Mouse (Mus musculus): Measurements from ENCODE around the gene Srsf4. TPM values are rescaled to one million over a fixed set of nuclear protein-coding genes. Genes with fewer than 3 reads are reported as not detected.

Srsf4 gene
- polyA plus RNA-seq, 1 experiment from 2014 or later, result 96.1 TPM

GRCm38 (mm10) chr4:131910237-131910994 lies 37.0 kb downstream of the Srsf4 start:
- peaks cover 34% of the 10 kb centered on the region for H3K4me1 ChIP-seq
- H3K27me3 ChIP-seq (ENCODE audit: insufficient read depth, poor library complexity, severe bottlenecking), result peaks cover 32% of the 10 kb centered on the region
- peaks cover 10% of the 10 kb centered on the region for H3K36me3 ChIP-seq
- peak overlapping the region; percentile 13; the same call in 1 of the 2 replicates for H3K27ac ChIP-seq
- DNase-seq (ENCODE audit: low spot score), result no peak
- 11% methylated on average over 18 of the region's 21 CpGs for WGBS
- peak overlapping the region; percentile 45 for H3K4me3 ChIP-seq
- H3K9me3 ChIP-seq, result no peaks in the 10 kb centered on the region

- 24% methylated on average over 5 of the region's 5 CpGs for WGBS
- DNase-seq (ENCODE audit: low spot score), result no peak
- H3K36me3 ChIP-seq, result no peaks in the 10 kb centered on the region
- H3K27me3 ChIP-seq (ENCODE audit: insufficient read depth, poor library complexity, severe bottlenecking), result peaks cover 41% of the 10 kb centered on the region
- H3K9me3 ChIP-seq, result no peaks in the 10 kb centered on the region
- H3K4me3 ChIP-seq, result no peak overlapping the region
- no peak overlapping the region for H3K27ac ChIP-seq
- peaks cover 45% of the 10 kb centered on the region for H3K4me1 ChIP-seq
Measured at GRCm38 (mm10) chr4:131911521-131911920, 38.1 kb downstream of the Srsf4 start.

- H3K4me1 ChIP-seq, result peaks cover 62% of the 10 kb centered on the region
- no peak overlapping the region for H3K4me3 ChIP-seq
- no peak overlapping the region for H3K27ac ChIP-seq
- H3K27me3 ChIP-seq (ENCODE audit: insufficient read depth, poor library complexity, severe bottlenecking), result peaks cover 50% of the 10 kb centered on the region
- WGBS, result 56% methylated on average over 10 of the region's 10 CpGs
- no peak for DNase-seq (ENCODE audit: low spot score)
- no peaks in the 10 kb centered on the region for H3K36me3 ChIP-seq
- H3K9me3 ChIP-seq, result no peaks in the 10 kb centered on the region
Measured at GRCm38 (mm10) chr4:131913526-131913925, 40.1 kb downstream of the Srsf4 start.

DNA sequence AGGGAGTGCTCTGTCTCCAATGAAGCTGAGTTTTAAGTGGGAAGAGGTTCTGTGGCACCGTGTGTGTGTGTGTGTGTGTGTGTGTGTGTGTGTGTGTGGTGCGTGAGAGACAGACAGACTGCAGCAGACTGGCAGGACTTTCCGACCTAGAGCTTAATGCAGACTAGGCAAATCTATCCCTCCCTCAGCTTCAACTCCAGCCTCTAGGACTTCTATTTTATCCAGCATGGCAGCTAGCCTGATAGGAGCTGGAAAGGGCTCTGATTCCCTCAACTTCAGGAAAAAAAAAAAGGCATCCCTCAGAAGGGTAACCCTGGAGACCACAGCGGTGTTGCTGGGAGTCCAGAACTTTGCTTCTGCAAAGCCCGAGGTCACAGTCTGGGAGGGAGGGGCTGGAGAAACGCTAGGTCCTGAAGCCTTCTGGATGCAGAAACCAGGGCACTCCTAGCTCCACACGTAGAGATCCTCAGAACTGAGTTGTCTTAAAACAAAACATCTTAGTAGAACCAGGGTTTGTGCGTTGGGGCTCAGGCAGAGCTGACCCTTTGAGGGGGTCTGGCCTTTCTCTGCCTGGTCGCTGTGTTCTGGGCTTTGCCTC lies 40.7 kb downstream of the Srsf4 start:
- no peaks in the 10 kb centered on the region for H3K9me3 ChIP-seq
- H3K4me3 ChIP-seq, result peak overlapping the region; percentile 22; the same call in 1 of the 2 replicates
- WGBS, result 9% methylated on average over 9 of the region's 9 CpGs
- no peaks in the 10 kb centered on the region for H3K36me3 ChIP-seq
- peaks cover 68% of the 10 kb centered on the region for H3K4me1 ChIP-seq
- DNase-seq (ENCODE audit: low spot score), result no peak
- peaks cover 51% of the 10 kb centered on the region for H3K27me3 ChIP-seq (ENCODE audit: insufficient read depth, poor library complexity, severe bottlenecking)
- H3K27ac ChIP-seq, result peak overlapping the region; percentile 29; the same call in 1 of the 2 replicates

DNA sequence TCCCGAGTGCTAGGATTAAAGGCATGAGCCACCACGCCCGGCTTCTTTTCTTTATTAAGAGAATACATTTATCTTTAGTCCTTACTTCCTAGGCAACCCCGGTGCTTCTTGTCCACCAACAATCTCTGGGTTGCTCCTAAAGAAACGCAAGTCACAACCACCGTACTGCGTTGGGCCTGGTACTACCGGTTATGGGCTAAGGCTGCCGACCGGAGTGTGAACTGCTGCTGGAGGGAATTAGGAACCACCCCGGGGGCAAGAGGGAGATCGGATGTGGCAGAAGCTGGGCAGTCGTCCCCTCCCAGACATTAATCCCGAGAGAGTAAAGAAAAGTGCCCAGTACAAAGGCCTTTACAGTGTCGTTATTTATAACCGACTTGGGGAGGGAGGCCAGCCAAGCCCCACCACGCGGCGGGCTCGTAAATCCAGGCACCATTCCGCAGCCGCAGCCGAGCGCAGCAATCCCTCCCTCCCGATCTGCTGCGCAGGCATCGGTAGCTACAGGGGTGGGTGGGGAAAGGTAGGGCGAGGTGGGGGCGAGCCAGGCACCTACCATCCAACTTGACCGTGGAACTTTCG lies 41.6 kb downstream of the Srsf4 start:
- peak overlapping the region; percentile 78 for H3K27ac ChIP-seq
- peak overlapping the region; percentile 51 for H3K4me3 ChIP-seq
- no peak for DNase-seq (ENCODE audit: low spot score)
- no peaks in the 10 kb centered on the region for H3K9me3 ChIP-seq
- no peaks in the 10 kb centered on the region for H3K36me3 ChIP-seq
- peaks cover 59% of the 10 kb centered on the region for H3K27me3 ChIP-seq (ENCODE audit: insufficient read depth, poor library complexity, severe bottlenecking)
- 2% methylated on average over 31 of the region's 31 CpGs for WGBS
- H3K4me1 ChIP-seq, result peaks cover 72% of the 10 kb centered on the region

DNA sequence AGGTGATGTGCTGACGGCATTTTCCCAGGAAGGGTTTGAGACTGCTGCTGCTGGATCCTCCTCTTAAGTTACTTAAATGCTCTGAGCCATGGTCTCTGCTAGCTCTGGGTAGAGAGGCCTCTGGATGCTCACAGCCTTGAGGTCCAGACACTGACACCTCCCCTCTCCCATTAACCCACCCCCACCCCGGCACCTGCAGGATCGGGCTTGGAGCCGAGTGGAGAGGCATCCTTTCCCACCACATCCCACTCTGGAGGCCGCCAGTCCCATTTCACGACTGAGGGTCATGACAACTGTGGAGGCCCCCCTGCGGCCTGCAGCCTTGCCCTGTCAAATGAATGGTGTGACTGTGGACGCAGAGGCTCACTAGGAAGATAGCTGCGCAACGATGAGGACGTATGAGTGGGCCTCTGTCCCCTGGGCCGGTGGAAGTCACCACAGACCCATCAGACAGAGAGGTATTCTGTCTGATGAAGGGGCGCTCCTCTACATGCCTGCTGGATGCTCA lies 42.5 kb downstream of the Srsf4 start:
- peaks cover 67% of the 10 kb centered on the region for H3K27me3 ChIP-seq (ENCODE audit: insufficient read depth, poor library complexity, severe bottlenecking)
- peak overlapping the region; percentile 78; the same call in 1 of the 2 replicates for H3K27ac ChIP-seq
- H3K4me3 ChIP-seq, result peak overlapping the region; percentile 51
- H3K4me1 ChIP-seq, result peaks cover 72% of the 10 kb centered on the region
- H3K9me3 ChIP-seq, result no peaks in the 10 kb centered on the region
- WGBS, result 20% methylated on average over 13 of the region's 13 CpGs
- DNase-seq (ENCODE audit: low spot score), result no peak
- no peaks in the 10 kb centered on the region for H3K36me3 ChIP-seq

DNA sequence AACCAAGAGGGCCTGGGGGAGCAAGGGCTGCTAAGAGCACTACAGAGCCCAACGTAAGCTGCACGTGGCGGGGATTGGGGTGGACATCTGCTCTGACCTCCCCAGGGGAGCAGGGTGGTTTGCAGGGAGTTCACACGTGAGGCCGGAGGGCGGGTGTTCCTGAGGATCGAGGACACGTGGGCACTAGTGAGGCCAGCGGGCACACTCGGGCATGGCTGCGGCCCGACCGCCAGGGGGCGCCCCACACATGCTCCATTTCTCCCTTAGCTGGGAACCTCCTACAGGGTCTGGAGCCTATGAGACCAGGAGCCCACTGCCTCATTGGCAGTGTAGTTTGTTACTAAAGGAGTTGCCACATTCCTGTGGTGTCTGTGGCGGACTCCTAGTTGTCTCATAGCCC lies 43.0 kb downstream of the Srsf4 start:
- Histone ChIP-seq H3K4me3 (peak overlapping the region; percentile 51; the same call in 1 of the 2 replicates), H3K36me3 (no peaks in the 10 kb centered on the region; the same call in 1 of the 2 replicates), H3K27me3 (ENCODE audit: insufficient read depth, poor library complexity, severe bottlenecking) (peaks cover 72% of the 10 kb centered on the region), H3K4me1 (peaks cover 74% of the 10 kb centered on the region), H3K9me3 (no peaks in the 10 kb centered on the region), H3K27ac (peak overlapping the region; percentile 78; the same call in 1 of the 2 replicates)
- peak; percentile 92 for DNase-seq (ENCODE audit: low spot score)
- 5% methylated on average over 15 of the region's 15 CpGs for WGBS

GRCm38 (mm10) chr4:131917010-131917555 lies 43.7 kb downstream of the Srsf4 start:
- H3K27me3 ChIP-seq (ENCODE audit: insufficient read depth, poor library complexity, severe bottlenecking), result peaks cover 74% of the 10 kb centered on the region
- WGBS, result 71% methylated on average over 10 of the region's 10 CpGs

DNA sequence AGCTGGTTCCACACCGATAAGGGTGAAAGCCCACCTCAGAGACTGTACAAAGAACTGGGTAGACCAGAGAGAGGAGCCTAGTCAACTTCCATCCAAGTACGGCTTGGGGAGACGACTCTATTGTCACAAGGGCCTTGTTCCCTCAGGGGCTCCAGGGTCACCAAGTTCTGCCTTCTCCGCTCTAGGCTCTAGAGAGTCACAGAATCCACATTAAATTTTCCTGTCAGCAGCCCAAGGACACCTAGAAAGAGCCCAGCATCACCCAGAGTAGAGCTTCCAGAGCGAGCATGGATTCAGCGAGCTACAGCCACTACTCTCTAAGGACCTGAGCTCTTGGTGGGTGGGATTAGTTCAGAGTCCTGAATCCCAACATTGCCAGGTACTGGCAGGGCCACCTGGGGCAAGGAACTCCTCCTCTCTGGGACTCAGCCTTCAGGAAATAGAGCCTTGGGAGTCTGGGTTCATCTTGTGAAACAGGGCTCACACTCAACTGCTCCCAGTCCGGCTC lies 44.7 kb downstream of the Srsf4 start:
- Histone ChIP-seq H3K27ac (peak overlapping the region; percentile 96), H3K36me3 (peaks cover 11% of the 10 kb centered on the region), H3K4me1 (peaks cover 87% of the 10 kb centered on the region), H3K27me3 (ENCODE audit: insufficient read depth, poor library complexity, severe bottlenecking) (peaks cover 74% of the 10 kb centered on the region), H3K4me3 (peak overlapping the region; percentile 76), H3K9me3 (no peaks in the 10 kb centered on the region)
- WGBS, result 52% methylated on average over 7 of the region's 7 CpGs
- no peak for DNase-seq (ENCODE audit: low spot score)

More at GRCm38 (mm10) chr4:131917010-131917555, 43.7 kb downstream of the Srsf4 start:
- H3K4me3 ChIP-seq, result no peak overlapping the region
- no peak for DNase-seq (ENCODE audit: low spot score)
- peaks cover 77% of the 10 kb centered on the region for H3K4me1 ChIP-seq
- H3K36me3 ChIP-seq, result peaks cover under 1% of the 10 kb centered on the region; the same call in 1 of the 2 replicates
- peak overlapping the region; percentile 39; the same call in 1 of the 2 replicates for H3K27ac ChIP-seq
- no peaks in the 10 kb centered on the region for H3K9me3 ChIP-seq

- Histone ChIP-seq H3K9me3 (no peaks in the 10 kb centered on the region), H3K27me3 (ENCODE audit: insufficient read depth, poor library complexity, severe bottlenecking) (peaks cover 71% of the 10 kb centered on the region), H3K4me3 (peak overlapping the region; percentile 76), H3K4me1 (peaks cover 91% of the 10 kb centered on the region), H3K27ac (peak overlapping the region; percentile 96), H3K36me3 (peaks cover 12% of the 10 kb centered on the region)
- peak; percentile 94 for DNase-seq (ENCODE audit: low spot score)
- 2% methylated on average over 15 of the region's 15 CpGs for WGBS
Measured at GRCm38 (mm10) chr4:131918711-131919500, 45.5 kb downstream of the Srsf4 start.

DNA sequence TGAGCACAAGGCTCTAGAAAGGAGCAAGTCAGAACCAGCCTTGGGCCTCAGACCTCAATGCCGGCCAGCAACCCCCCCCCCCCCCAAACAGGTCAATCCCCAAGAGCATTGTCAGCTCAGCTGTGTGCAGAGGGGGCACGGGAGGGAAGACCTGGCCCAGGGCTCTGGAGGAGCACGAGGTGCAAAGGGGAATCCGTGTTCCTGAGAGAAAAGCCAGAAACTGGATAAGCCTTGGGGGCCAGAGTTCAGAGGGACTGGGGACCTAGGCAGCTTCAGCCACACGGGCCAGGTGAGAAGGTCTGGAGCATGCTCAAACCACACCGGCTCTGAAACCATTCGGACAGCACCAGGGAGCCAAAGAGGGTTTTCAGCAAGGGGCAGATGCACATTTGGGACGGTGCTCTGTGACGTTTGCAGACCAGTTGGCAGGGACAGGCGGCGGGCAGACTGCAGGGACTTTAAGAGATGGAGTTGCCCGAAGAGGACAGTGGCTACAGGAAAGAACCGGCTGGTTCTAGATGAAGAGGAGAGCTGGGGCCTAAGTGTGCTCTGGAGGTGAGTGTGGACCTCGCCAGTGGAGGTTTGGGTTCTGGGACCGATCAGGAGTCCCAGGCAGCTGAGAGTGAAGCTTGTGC lies 46.2 kb downstream of the Srsf4 start:
- Histone ChIP-seq H3K36me3 (peaks cover 18% of the 10 kb centered on the region), H3K9me3 (no peaks in the 10 kb centered on the region), H3K4me3 (peak overlapping the region; percentile 76), H3K27ac (peak overlapping the region; percentile 96), H3K27me3 (ENCODE audit: insufficient read depth, poor library complexity, severe bottlenecking) (peaks cover 67% of the 10 kb centered on the region), H3K4me1 (peaks cover 92% of the 10 kb centered on the region)
- no peak for DNase-seq (ENCODE audit: low spot score)
- 10% methylated on average over 15 of the region's 15 CpGs for WGBS

All from heart, embryonic 10.5 days (tissue).